Mouse (Mus musculus) intestine, embryonic 15.5 days (tissue): Measurements from ENCODE around the gene BC048671. TPM values are rescaled to one million over a fixed set of nuclear protein-coding genes. Genes with fewer than 3 reads are reported as not detected.
A peak's percentile ranks its signal among the peaks of the same experiment; 100 is the strongest.

ENCODE experiments used
- ATAC-seq: fragments of 200-750 bp; cut with Nextera tagmentation; 2 replicates; pipeline ENCODE4 v1.8.0; 2017; ENCODE audit warnings: moderate TSS enrichment, moderate library complexity
- H3K27ac ChIP-seq: fragments of 300-500 bp; sonication (generic); 2 replicates; pipeline ENCODE4 v1.5.1; 2015; ENCODE audit warnings: mild to moderate bottlenecking, inconsistent platforms
- H3K27me3 ChIP-seq: fragments of 300-500 bp; sonication (generic); replicated peaks from 2 replicates; pipeline ENCODE4 v1.6.1; 2015; ENCODE audit warnings: inconsistent platforms
- H3K36me3 ChIP-seq: fragments of 300-500 bp; sonication (generic); 2 replicates; pipeline ENCODE4 v1.6.1; 2015; ENCODE audit warnings: inconsistent platforms
- H3K4me1 ChIP-seq: fragments of 300-500 bp; sonication (generic); replicated peaks from 2 replicates; pipeline ENCODE4 v1.6.1; 2015; ENCODE audit warnings: inconsistent platforms
- H3K4me2 ChIP-seq: fragments of 300-500 bp; sonication (generic); replicated peaks from 2 replicates; pipeline ENCODE4 v1.6.1; 2015; ENCODE audit warnings: mild to moderate bottlenecking, inconsistent platforms
- H3K4me3 ChIP-seq: fragments of 300-500 bp; sonication (generic); replicated peaks from 2 replicates; pipeline ENCODE4 v1.5.1; 2015; ENCODE audit warnings: inconsistent platforms
- H3K9ac ChIP-seq: fragments of 300-500 bp; sonication (generic); 2 replicates; pipeline ENCODE4 v1.6.1; 2015; ENCODE audit warnings: inconsistent platforms
- H3K9me3 ChIP-seq: fragments of 300-500 bp; sonication (generic); 2 replicates; pipeline ENCODE4 v1.6.1; 2016; ENCODE audit warnings: inconsistent platforms
- WGBS: fragments of 180-500 bp; shearing (Covaris S2); methylation state at CpG from one replicate; pipeline ENCODE4 v1.1.7; 2015; 5-methylcytosine and 5-hydroxymethylcytosine counted together
- polyA plus RNA-seq: library from polyadenylated mRNA; unstranded; fragments of >200 nt; fragmentation: Nextera tagmentation; extraction: Ambion mirVana; gene quantifications from 2 replicates; pipeline ENCODE4 v1.2.1, GENCODE M21; 2015

Gene BC048671
- not detected in 2 replicates for polyA plus RNA-seq

- Histone ChIP-seq H3K27me3 (no peaks in the 10 kb centered on the region), H3K4me1 (no peaks in the 10 kb centered on the region), H3K9me3 (no peaks in the 10 kb centered on the region), H3K4me2 (no peak within 1 kb of the TSS), H3K27ac (no peak within 1 kb of the TSS), H3K36me3 (no peaks in the 10 kb centered on the region), H3K4me3 (no peak within 1 kb of the TSS), H3K9ac (no peak within 1 kb of the TSS)
- no peak for ATAC-seq
- WGBS, result 83% methylated on average over 1 of the region's 1 CpGs
Observed at GRCm38 (mm10) chr6:90300919-90301318, at the start of gene BC048671. Gene BC048671 (plus strand): TSS chr6:90301219.

DNA sequence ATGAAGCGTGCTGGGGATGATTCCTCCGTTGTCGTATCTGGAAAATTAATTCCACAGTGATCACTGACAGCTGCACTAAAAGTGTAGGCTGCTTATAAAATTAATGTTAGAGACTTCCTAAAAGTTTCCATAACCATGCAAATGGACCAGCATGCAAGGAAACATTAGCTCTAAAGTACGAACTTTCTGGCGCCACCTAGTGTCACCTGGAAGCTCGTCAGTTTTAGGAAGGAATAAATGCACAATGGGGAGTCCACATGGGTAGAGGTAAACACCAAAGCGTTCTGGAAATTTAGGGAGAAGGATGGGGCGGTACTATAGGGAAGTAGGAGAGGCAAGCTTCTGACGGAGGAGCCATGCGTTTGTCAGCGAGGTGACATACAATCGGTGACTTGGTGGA lies 12.8 kb upstream of the BC048671 start:
- H3K9me3 ChIP-seq, result no peaks in the 10 kb centered on the region
- no peaks in the 10 kb centered on the region for H3K4me1 ChIP-seq
- no peak for ATAC-seq
- no peak overlapping the region for H3K4me3 ChIP-seq
- no peaks in the 10 kb centered on the region for H3K36me3 ChIP-seq
- H3K27me3 ChIP-seq, result no peaks in the 10 kb centered on the region
- H3K27ac ChIP-seq, result no peak overlapping the region
- WGBS, result 54% methylated on average over 12 of the region's 12 CpGs
- no peak overlapping the region for H3K4me2 ChIP-seq
- H3K9ac ChIP-seq, result no peak overlapping the region

DNA sequence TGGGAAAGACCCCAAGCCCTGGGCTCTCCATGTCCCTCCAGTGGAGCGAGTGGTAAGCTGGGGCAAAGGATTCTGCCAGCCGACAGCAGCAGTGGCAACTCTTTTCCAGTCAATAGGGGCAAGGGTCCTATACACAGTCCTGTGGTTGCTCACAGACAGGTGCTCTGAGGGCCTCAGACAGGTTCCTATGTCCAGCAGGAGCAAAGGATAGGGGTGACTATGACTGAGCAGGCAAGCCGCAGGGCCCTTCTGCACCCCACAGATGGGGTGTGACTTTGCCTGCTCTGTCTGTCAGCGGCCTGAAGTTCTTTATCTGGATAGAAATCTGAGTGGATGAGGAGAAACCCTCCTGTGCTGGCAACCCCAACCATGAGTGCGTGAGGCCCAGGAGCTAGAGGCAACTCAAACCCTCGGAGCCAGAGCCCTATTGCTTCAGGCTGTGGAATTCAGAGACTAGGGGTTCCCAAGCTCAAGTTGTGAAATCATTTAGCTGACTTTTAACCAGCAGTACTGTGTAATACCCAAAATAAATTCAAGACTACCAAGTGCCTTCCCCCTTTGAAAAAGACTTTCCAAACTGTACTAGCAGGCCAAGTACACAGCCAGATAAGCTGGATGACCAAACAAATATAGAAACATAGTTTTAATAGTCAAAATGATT lies 5.4 kb downstream of the BC048671 start:
- no peak for ATAC-seq
- no peaks in the 10 kb centered on the region for H3K27me3 ChIP-seq
- no peak overlapping the region for H3K27ac ChIP-seq
- no peaks in the 10 kb centered on the region for H3K36me3 ChIP-seq
- no peaks in the 10 kb centered on the region for H3K4me1 ChIP-seq
- 90% methylated on average over 6 of the region's 6 CpGs for WGBS
- H3K9ac ChIP-seq, result no peak overlapping the region
- H3K9me3 ChIP-seq, result no peaks in the 10 kb centered on the region
- no peak overlapping the region for H3K4me3 ChIP-seq
- no peak overlapping the region for H3K4me2 ChIP-seq

GRCm38 (mm10) chr6:90308839-90309778 lies 8.1 kb downstream of the BC048671 start:
- Histone ChIP-seq H3K9me3 (no peaks in the 10 kb centered on the region), H3K4me2 (no peak overlapping the region), H3K27me3 (no peaks in the 10 kb centered on the region), H3K9ac (no peak overlapping the region), H3K4me1 (no peaks in the 10 kb centered on the region), H3K36me3 (no peaks in the 10 kb centered on the region), H3K4me3 (no peak overlapping the region), H3K27ac (no peak overlapping the region)
- WGBS, result 83% methylated on average over 87 of the region's 87 CpGs
- ATAC-seq, result no peak

DNA sequence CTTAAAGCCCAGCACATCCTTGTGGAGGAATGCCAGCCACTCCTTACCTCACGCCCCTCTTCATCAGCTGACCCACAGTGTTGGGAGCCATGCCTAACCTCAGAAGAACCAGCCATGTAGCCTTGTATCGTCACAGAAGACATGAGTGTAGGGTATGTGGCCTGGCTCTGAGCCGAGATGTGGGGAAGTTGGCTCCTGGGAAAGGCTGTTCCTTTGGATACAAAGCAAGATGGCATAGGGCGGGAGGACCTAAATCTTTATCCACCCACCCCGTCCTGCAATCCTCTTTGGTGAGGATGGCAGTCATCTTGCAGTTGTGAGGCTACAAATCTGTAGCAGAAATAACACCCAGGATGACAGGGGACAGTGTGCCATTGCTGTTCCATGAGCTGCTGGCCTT lies 14.9 kb downstream of the BC048671 start:
- 82% methylated on average over 5 of the region's 5 CpGs for WGBS
- Histone ChIP-seq H3K4me3 (no peak overlapping the region), H3K36me3 (no peaks in the 10 kb centered on the region), H3K4me1 (no peaks in the 10 kb centered on the region), H3K4me2 (no peak overlapping the region), H3K9ac (no peak overlapping the region), H3K27me3 (no peaks in the 10 kb centered on the region), H3K9me3 (no peaks in the 10 kb centered on the region), H3K27ac (no peak overlapping the region)
- ATAC-seq, result no peak

- H3K27me3 ChIP-seq, result no peaks in the 10 kb centered on the region
- H3K4me1 ChIP-seq, result no peaks in the 10 kb centered on the region
- H3K9ac ChIP-seq, result no peak overlapping the region
- no peak overlapping the region for H3K27ac ChIP-seq
- H3K36me3 ChIP-seq, result no peaks in the 10 kb centered on the region
- no peaks in the 10 kb centered on the region for H3K9me3 ChIP-seq
- no peak overlapping the region for H3K4me3 ChIP-seq
- 75% methylated on average over 2 of the region's 2 CpGs for WGBS
- no peak overlapping the region for H3K4me2 ChIP-seq
- ATAC-seq, result no peak
Observed at GRCm38 (mm10) chr6:90317510-90318258, 16.7 kb downstream of the BC048671 start.

GRCm38 (mm10) chr6:90319019-90319418 lies 18.0 kb downstream of the BC048671 start:
- Histone ChIP-seq H3K27ac (no peak overlapping the region), H3K4me2 (no peak overlapping the region), H3K27me3 (no peaks in the 10 kb centered on the region), H3K36me3 (no peaks in the 10 kb centered on the region), H3K9ac (no peak overlapping the region), H3K4me1 (no peaks in the 10 kb centered on the region), H3K9me3 (no peaks in the 10 kb centered on the region), H3K4me3 (no peak overlapping the region)
- ATAC-seq, result no peak
- WGBS, result 96% methylated on average over 2 of the region's 2 CpGs

- Histone ChIP-seq H3K9ac (no peak overlapping the region), H3K9me3 (no peaks in the 10 kb centered on the region), H3K4me1 (no peaks in the 10 kb centered on the region), H3K27ac (no peak overlapping the region), H3K36me3 (no peaks in the 10 kb centered on the region), H3K4me3 (no peak overlapping the region), H3K27me3 (no peaks in the 10 kb centered on the region), H3K4me2 (no peak overlapping the region)
- 64% methylated on average over 7 of the region's 7 CpGs for WGBS
- ATAC-seq, result no peak
Observed at GRCm38 (mm10) chr6:90319475-90320191, 18.6 kb downstream of the BC048671 start.

DNA sequence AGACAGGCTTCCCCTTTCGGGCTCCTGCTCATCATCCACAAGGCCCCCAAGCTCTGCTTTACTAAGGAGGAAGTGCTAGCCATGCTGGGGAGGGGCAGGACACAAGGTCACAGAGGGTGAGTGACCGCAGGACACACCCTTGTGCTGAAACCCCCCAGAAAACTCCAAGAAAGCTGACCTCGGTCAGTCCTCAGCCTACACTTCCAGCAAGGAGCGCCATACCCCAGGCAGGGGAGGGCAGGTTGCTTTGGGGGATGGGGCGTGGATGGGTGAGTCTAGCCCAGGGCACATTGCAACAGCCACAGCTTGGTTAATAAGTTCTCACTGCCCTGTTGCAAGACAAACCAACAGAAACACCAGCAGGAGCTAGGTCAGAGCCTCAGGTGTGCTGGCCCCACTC lies 19.4 kb downstream of the BC048671 start:
- H3K4me2 ChIP-seq, result no peak overlapping the region
- no peaks in the 10 kb centered on the region for H3K9me3 ChIP-seq
- H3K27ac ChIP-seq, result no peak overlapping the region
- H3K4me3 ChIP-seq, result no peak overlapping the region
- no peaks in the 10 kb centered on the region for H3K27me3 ChIP-seq
- WGBS, result 80% methylated on average over 5 of the region's 5 CpGs
- H3K9ac ChIP-seq, result no peak overlapping the region
- no peaks in the 10 kb centered on the region for H3K4me1 ChIP-seq
- peak; percentile 36; the same call in 1 of the 2 replicates for ATAC-seq
- no peaks in the 10 kb centered on the region for H3K36me3 ChIP-seq

- Histone ChIP-seq H3K4me1 (no peaks in the 10 kb centered on the region), H3K4me2 (no peak overlapping the region), H3K4me3 (no peak overlapping the region), H3K36me3 (no peaks in the 10 kb centered on the region), H3K27ac (no peak overlapping the region), H3K9ac (no peak overlapping the region), H3K27me3 (no peaks in the 10 kb centered on the region), H3K9me3 (no peaks in the 10 kb centered on the region)
- 48% methylated on average over 4 of the region's 4 CpGs for WGBS
- no peak for ATAC-seq
Observed at GRCm38 (mm10) chr6:90321811-90322210, 20.8 kb downstream of the BC048671 start.

DNA sequence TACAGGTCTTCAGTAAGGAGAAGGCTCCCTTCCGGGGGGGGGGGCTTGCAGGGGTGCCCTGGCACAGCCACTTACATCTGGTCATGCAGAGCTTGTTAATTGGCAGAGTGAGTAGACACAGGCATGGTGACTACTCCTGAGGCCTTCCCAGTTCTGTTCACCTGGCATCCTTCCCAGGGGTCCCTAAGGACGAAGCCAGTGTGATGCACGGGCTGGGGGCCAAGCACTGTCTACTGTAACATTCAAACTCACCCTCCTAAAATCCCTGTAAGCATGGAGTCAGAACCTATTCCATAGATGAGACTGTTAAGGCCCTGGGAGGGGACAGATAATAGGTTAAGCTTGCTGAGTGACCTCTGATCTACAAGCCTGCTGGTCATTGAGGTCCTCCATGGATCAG lies 23.0 kb downstream of the BC048671 start:
- no peaks in the 10 kb centered on the region for H3K4me1 ChIP-seq
- H3K9me3 ChIP-seq, result no peaks in the 10 kb centered on the region
- H3K4me2 ChIP-seq, result no peak overlapping the region
- no peaks in the 10 kb centered on the region for H3K27me3 ChIP-seq
- H3K27ac ChIP-seq, result no peak overlapping the region
- ATAC-seq, result no peak
- WGBS, result 67% methylated on average over 3 of the region's 3 CpGs
- H3K36me3 ChIP-seq, result no peaks in the 10 kb centered on the region
- no peak overlapping the region for H3K9ac ChIP-seq
- no peak overlapping the region for H3K4me3 ChIP-seq

GRCm38 (mm10) chr6:90324463-90324862 lies 23.4 kb downstream of the BC048671 start:
- no peaks in the 10 kb centered on the region for H3K9me3 ChIP-seq
- no peak overlapping the region for H3K9ac ChIP-seq
- H3K36me3 ChIP-seq, result no peaks in the 10 kb centered on the region
- H3K27me3 ChIP-seq, result no peaks in the 10 kb centered on the region
- WGBS, result 47% methylated on average over 3 of the region's 3 CpGs
- H3K4me1 ChIP-seq, result no peaks in the 10 kb centered on the region
- no peak overlapping the region for H3K4me2 ChIP-seq
- H3K27ac ChIP-seq, result no peak overlapping the region
- no peak overlapping the region for H3K4me3 ChIP-seq
- ATAC-seq, result no peak
